Mouse (Mus musculus) myocyte (in vitro differentiated cells): ENCODE measurements around the gene Rab11fip4.

ENCODE experiments used
- CEBPB ChIP-seq: IDR thresholded peaks from 2 replicates; pipeline ENCODE4 v1.6.1; 2011; ENCODE audit warnings: mild to moderate bottlenecking, moderate library complexity; ENCODE audit not compliant: poor library complexity, insufficient read depth, severe bottlenecking
- MAX ChIP-seq: IDR thresholded peaks from one replicate; pipeline ENCODE4 v1.6.1; 2011; ENCODE audit warnings: low read depth, mild to moderate bottlenecking, control low read depth
- POLR2A ChIP-seq: IDR thresholded peaks from one replicate; pipeline ENCODE4 v1.6.1; 2011; ENCODE audit warnings: low read depth, mild to moderate bottlenecking, control low read depth, moderate library complexity; ENCODE audit not compliant: insufficient read length
- POLR2AphosphoS2 ChIP-seq: IDR thresholded peaks from one replicate; pipeline ENCODE4 v1.6.1; 2011; ENCODE audit warnings: low read depth, control low read depth; ENCODE audit not compliant: insufficient read length
- TCF12 ChIP-seq: IDR thresholded peaks from one replicate; pipeline ENCODE4 v1.6.1; 2011; ENCODE audit warnings: mild to moderate bottlenecking, control low read depth; ENCODE audit not compliant: poor library complexity, insufficient read depth, severe bottlenecking
- USF1 ChIP-seq: IDR thresholded peaks from one replicate; pipeline ENCODE4 v1.6.1; 2011; ENCODE audit warnings: low read depth, mild to moderate bottlenecking, control low read depth, moderate library complexity

GRCm38 (mm10) chr11:79738725-79739558 is 147.9 kb downstream of the Rab11fip4 start:
- TF ChIP-seq TCF12: peak; percentile 26
- peak; percentile 22 for TF ChIP-seq POLR2A
- no peak for TF ChIP-seq USF1
- TF ChIP-seq CEBPB: no peak
- TF ChIP-seq MAX: no peak
- TF ChIP-seq POLR2AphosphoS2: peak; percentile 48
